ENCODE assay signal across 9 mouse cellular contexts in the genomic region with DNA sequence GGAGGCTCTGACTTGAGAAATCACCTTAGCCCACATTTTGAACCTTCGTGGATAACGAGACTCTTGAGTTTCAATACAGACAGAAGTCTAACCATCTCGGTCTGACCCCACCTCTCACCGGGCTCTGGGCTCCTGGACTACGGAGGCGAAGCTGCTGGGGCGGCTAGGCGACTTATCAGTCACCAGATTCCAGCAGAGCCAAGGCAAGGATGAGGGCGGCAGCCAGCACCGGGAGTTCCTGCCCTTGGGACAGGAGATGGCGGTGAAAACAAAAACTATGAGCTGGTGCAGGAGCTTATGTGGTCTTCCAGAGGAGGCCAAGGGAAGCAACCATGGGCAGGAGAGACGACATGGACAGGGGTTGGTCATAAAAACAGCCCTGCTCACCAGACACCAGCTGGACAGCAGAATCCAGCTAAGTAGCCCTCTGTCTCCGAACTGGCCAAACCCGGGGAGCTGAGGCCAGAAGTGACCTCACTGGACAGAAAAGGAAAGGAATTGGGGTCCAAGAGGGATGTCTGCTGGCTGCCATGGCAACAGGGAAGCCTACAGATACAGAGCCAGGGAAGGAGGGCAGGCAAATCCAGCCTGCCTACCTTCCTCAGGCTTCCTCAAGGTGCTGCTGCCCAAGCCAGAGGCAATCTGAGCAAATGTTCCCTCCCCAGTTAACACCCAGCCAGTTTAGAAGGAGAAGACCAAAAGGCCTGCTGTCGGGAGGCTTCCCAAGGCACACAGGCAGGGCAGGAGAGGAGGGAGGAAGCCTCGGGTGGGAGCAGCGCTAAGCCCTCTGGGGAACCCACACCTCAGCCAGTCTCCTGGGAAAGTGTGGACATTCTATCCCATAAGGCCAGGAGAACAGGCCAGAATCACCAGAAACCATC. TPM values are rescaled to one million over a fixed set of nuclear protein-coding genes. Genes with fewer than 3 reads are reported as not detected.
DNase-seq lines count a peak whose midpoint lies in the region; ATAC-seq and TF ChIP-seq lines count a peak whose summit lies in the region.
"Had no signal": no experiment of that assay in that cellular context is flagged by ENCODE, and none has a peak within 500 bp of the region (broad histone marks: within the 10 kb centered on the region; RNA-seq: fewer than 3 reads in every experiment).

No protein-coding gene starts in this region.

- H3K9ac ChIP-seq in kidney, embryonic 16.5 days (replicated peaks; ENCODE audit: low read length), result peak overlapping the region; percentile 3
- no peak overlapping the region; the same call in 1 of the 2 replicates for H3K9ac ChIP-seq in embryonic facial prominence, embryonic 13.5 days
- no peak overlapping the region for H3K9ac ChIP-seq in heart, embryonic 14.5 days (ENCODE audit: low read length)
- no peak overlapping the region for H3K9ac ChIP-seq in liver, embryonic 14.5 days (replicated peaks)
- H3K9ac ChIP-seq: midbrain, embryonic 12.5 days had no signal

- peak overlapping the region; percentile 87 for H3K27ac ChIP-seq in kidney, embryonic 16.5 days (ENCODE audit: low read length)
- no peak overlapping the region for H3K27ac ChIP-seq in kidney, adult 2 months (ENCODE audit: insufficient read depth, low read depth, low read length)
- H3K27ac ChIP-seq in embryonic facial prominence, embryonic 13.5 days, result 0 out of 2 replicates have a peak overlapping the region, but pooled peaks have one; percentile 8
- peak overlapping the region in 1 of 2 experiments; percentile 2; a peak in 1 of 4 replicates for H3K27ac ChIP-seq in heart, embryonic 14.5 days (replicated peaks in 1 of 2; ENCODE audit: control insufficient read depth in 1 of 2, insufficient read depth in 1 of 2, low read depth in 2 of 2, low read length in 2 of 2)
- H3K27ac ChIP-seq in liver, embryonic 14.5 days, result no peak overlapping the region
- H3K27ac ChIP-seq: midbrain, embryonic 12.5 days had no signal

- no peak for TF ChIP-seq POLR2A in kidney, adult 2 months (IDR thresholded peaks at IDR 0.05; ENCODE audit: low read depth, low read length)

- H3K4me3 ChIP-seq in kidney, embryonic 16.5 days (ENCODE audit: low read length), result no peak overlapping the region
- H3K4me3 ChIP-seq in kidney, adult 2 months (ENCODE audit: insufficient read depth, low read depth, low read length), result no peak overlapping the region
- no peak overlapping the region for H3K4me3 ChIP-seq in embryonic facial prominence, embryonic 13.5 days
- no peak overlapping the region for H3K4me3 ChIP-seq in heart, embryonic 14.5 days (ENCODE audit: control insufficient read depth in 1 of 2, insufficient read depth in 1 of 2, low read depth in 1 of 2, low read length in 2 of 2)
- H3K4me3 ChIP-seq in liver, embryonic 14.5 days (ENCODE audit: insufficient read depth in 1 of 2, low read depth in 2 of 2, low read length in 2 of 2), result no peak overlapping the region
- H3K4me3 ChIP-seq: midbrain, embryonic 12.5 days had no signal

- peaks cover 89% of the 10 kb centered on the region for H3K4me1 ChIP-seq in kidney, embryonic 16.5 days (ENCODE audit: insufficient read depth, low read length)
- peaks cover 17% of the 10 kb centered on the region; the same call in 1 of the 2 replicates for H3K4me1 ChIP-seq in kidney, adult 2 months (ENCODE audit: control insufficient read depth, insufficient read depth, low read length)
- H3K4me1 ChIP-seq in embryonic facial prominence, embryonic 13.5 days, result peaks cover 66% of the 10 kb centered on the region
- peaks cover 26 to 32% of the 10 kb centered on the region in 2 experiments for H3K4me1 ChIP-seq in heart, embryonic 14.5 days (ENCODE audit: control insufficient read depth in 2 of 2, insufficient read depth in 2 of 2, low read length in 2 of 2)
- peaks cover 67 to 84% of the 10 kb centered on the region in 2 experiments for H3K4me1 ChIP-seq in liver, embryonic 14.5 days (replicated peaks; ENCODE audit: control insufficient read depth in 2 of 2, insufficient read depth in 2 of 2, low read length in 1 of 2)

- no peak for TF ChIP-seq EP300 in liver, embryonic 14.5 days (IDR thresholded peaks at IDR 0.05; ENCODE audit: low read depth)

- ATAC-seq in kidney, embryonic 16.5 days (ENCODE audit: low FRiP score, low TSS enrichment), result no peak
- ATAC-seq in embryonic facial prominence, embryonic 13.5 days (ENCODE audit: insufficient number of reproducible peaks, insufficient read depth, low FRiP score, low TSS enrichment, low read depth), result no peak
- no peak for ATAC-seq in heart, embryonic 14.5 days (ENCODE audit: insufficient number of reproducible peaks, insufficient read depth, low FRiP score, low read depth)
- no peak for ATAC-seq in liver, embryonic 14.5 days (ENCODE audit: insufficient read depth)

- no peaks in the 10 kb centered on the region for H3K36me3 ChIP-seq in kidney, embryonic 16.5 days (ENCODE audit: insufficient read depth, low read length)
- no peaks in the 10 kb centered on the region for H3K36me3 ChIP-seq in kidney, adult 2 months (ENCODE audit: control insufficient read depth, insufficient read depth, low read length)
- no peaks in the 10 kb centered on the region for H3K36me3 ChIP-seq in embryonic facial prominence, embryonic 13.5 days
- H3K36me3 ChIP-seq in heart, embryonic 14.5 days (ENCODE audit: control insufficient read depth, insufficient read depth, low read length), result no peaks in the 10 kb centered on the region
- H3K36me3 ChIP-seq in liver, embryonic 14.5 days (replicated peaks; ENCODE audit: control insufficient read depth, insufficient read depth, low read depth), result no peaks in the 10 kb centered on the region
- H3K36me3 ChIP-seq: midbrain, embryonic 12.5 days had no signal

- WGBS in kidney, embryonic 16.5 days, result 13% methylated on average over 17 of the region's 17 CpGs
- WGBS in kidney, adult 2 months, result 40% methylated on average over 17 of the region's 17 CpGs
- WGBS in embryonic facial prominence, embryonic 13.5 days, result 30% methylated on average over 17 of the region's 17 CpGs
- 16% methylated on average over 17 of the region's 17 CpGs for WGBS in heart, embryonic 14.5 days
- WGBS in liver, embryonic 14.5 days (ENCODE audit: insufficient replicate concordance), result 38% methylated on average over 17 of the region's 17 CpGs

- no peak for TF ChIP-seq CTCF in kidney, adult 2 months (conservative IDR thresholded peaks at IDR 0.05; ENCODE audit: insufficient read depth, insufficient read length, low read depth, low read length)
- TF ChIP-seq CTCF in liver, embryonic 14.5 days (IDR thresholded peaks at IDR 0.05; ENCODE audit: low read depth), result no peak

- no peaks in the 10 kb centered on the region for H3K9me3 ChIP-seq in kidney, embryonic 16.5 days (ENCODE audit: low read length)
- H3K9me3 ChIP-seq in embryonic facial prominence, embryonic 13.5 days, result 0 out of 2 replicates have a peak, but pooled peaks cover 2% of the 10 kb centered on the region
- H3K9me3 ChIP-seq in heart, embryonic 14.5 days (ENCODE audit: control insufficient read depth, low read length), result no peaks in the 10 kb centered on the region
- no peaks in the 10 kb centered on the region for H3K9me3 ChIP-seq in liver, embryonic 14.5 days (ENCODE audit: control insufficient read depth, low read length)
- H3K9me3 ChIP-seq: midbrain, embryonic 12.5 days had no signal

- peak overlapping the region; percentile 24 for H3K4me2 ChIP-seq in kidney, embryonic 16.5 days (replicated peaks; ENCODE audit: low read depth, low read length)
- H3K4me2 ChIP-seq in embryonic facial prominence, embryonic 13.5 days, result no peak overlapping the region
- H3K4me2 ChIP-seq in heart, embryonic 14.5 days (ENCODE audit: low read length), result peak overlapping the region; percentile 54
- peak overlapping the region; percentile 9; the same call in 1 of the 2 replicates for H3K4me2 ChIP-seq in liver, embryonic 14.5 days (ENCODE audit: low read depth)
- H3K4me2 ChIP-seq: midbrain, embryonic 12.5 days had no signal

- DNase-seq in kidney, adult 2 months, result no peak
- no peak for DNase-seq in liver, embryonic 14.5 days (ENCODE audit: low read depth in 3 of 3, low spot score in 3 of 3)
- no peak for DNase-seq in urinary bladder, adult 2 months (ENCODE audit: low spot score)
- no peak for DNase-seq in right cerebral cortex, postnatal 14 days
- no peak for DNase-seq in embryo, embryonic 9.5 days (ENCODE audit: extremely low spot score)

- H3K27me3 ChIP-seq in kidney, embryonic 16.5 days (ENCODE audit: insufficient read depth, low read length), result no peaks in the 10 kb centered on the region
- no peaks in the 10 kb centered on the region for H3K27me3 ChIP-seq in kidney, adult 2 months (replicated peaks; ENCODE audit: control insufficient read depth, insufficient read depth, low read length)
- H3K27me3 ChIP-seq in embryonic facial prominence, embryonic 13.5 days, result peaks cover 7% of the 10 kb centered on the region
- peaks cover 12% of the 10 kb centered on the region for H3K27me3 ChIP-seq in heart, embryonic 14.5 days (ENCODE audit: control insufficient read depth, insufficient read depth, low read length)
- H3K27me3 ChIP-seq in liver, embryonic 14.5 days (ENCODE audit: control insufficient read depth, insufficient read depth, low read length), result no peaks in the 10 kb centered on the region
- H3K27me3 ChIP-seq: midbrain, embryonic 12.5 days had no signal

RNA-seq across cellular contexts. Expression of gene Ccdc88c, which starts 16.4 kb away (rescaled TPM):
- 12.0 and 14.3 TPM in 2 replicates for polyA plus RNA-seq in kidney, embryonic 16.5 days (2015; fragmentation: Nextera tagmentation; extraction: Ambion mirVana)
- 5.4 and 6.6 TPM in 2 replicates for polyA plus RNA-seq in kidney, adult 2 months (2012; rRNA removed)
- 4.5 and 5.5 TPM in 2 replicates for polyA plus RNA-seq in embryonic facial prominence, embryonic 13.5 days (2015; fragmentation: Nextera tagmentation; extraction: Ambion mirVana)
- 2.7 and 3.0 TPM in 2 replicates for polyA plus RNA-seq in heart, embryonic 14.5 days (2014; fragmentation: Nextera tagmentation; extraction: Ambion mirVana)
- 9.2 and 9.3 TPM in 2 replicates for polyA plus RNA-seq in liver, embryonic 14.5 days (2012; rRNA removed)
- polyA plus RNA-seq in liver, embryonic 14.5 days (2014; fragmentation: Nextera tagmentation; extraction: Ambion mirVana), result 5.3 and 6.2 TPM in 2 replicates
- polyA plus RNA-seq in urinary bladder, adult 2 months (2012; rRNA removed), result 14.3 and 23.3 TPM in 2 replicates

Comparison
In these comparisons a context has a peak if more than half of its experiments do, and no peak if none do; other contexts are left out.
1. H3K27ac ChIP-seq: peak in kidney, embryonic 16.5 days (single experiment) and embryonic facial prominence, embryonic 13.5 days (single experiment); none in kidney, adult 2 months (single experiment) and liver, embryonic 14.5 days (single experiment).